Mouse (Mus musculus): ENCODE results near the gene Rab14.

Rab14 gene

GRCm38 (mm10) chr2:35200898-35201668, at the start of gene Rab14:
Gene Rab14 (minus strand): TSS chr2:35201120.
- peak; percentile 100 for DNase-seq

- DNase-seq = no peak
These were observed 46.8 kb upstream of the Rab14 start for GRCm38 (mm10) chr2:35247763-35248162.

DNA sequence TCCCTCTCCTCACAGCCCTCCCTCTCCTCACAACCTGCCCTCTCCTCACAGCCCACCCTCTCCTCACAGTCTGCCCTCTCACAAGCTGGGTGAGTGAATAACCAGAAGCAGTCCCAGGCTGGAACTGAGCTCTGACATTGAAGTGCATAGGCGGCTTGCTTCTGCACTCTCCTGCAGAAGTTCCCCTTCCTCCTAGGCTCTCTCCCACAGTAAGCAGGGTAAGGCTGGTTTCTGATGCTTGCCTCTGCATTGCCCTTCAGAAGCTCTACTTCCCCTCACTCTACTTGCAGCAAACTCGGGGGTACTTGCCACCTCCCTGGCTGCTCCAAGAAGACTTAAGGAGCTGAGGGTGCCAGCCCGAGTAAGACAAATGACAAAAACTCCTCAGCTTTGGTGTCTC, 43.3 kb upstream of the Rab14 start:
- DNase-seq = no peak

- no peak for DNase-seq
These were observed 34.1 kb upstream of the Rab14 start for GRCm38 (mm10) chr2:35235021-35235420.

- DNase-seq = no peak
These were observed 33.0 kb upstream of the Rab14 start for GRCm38 (mm10) chr2:35233898-35234297.

DNA sequence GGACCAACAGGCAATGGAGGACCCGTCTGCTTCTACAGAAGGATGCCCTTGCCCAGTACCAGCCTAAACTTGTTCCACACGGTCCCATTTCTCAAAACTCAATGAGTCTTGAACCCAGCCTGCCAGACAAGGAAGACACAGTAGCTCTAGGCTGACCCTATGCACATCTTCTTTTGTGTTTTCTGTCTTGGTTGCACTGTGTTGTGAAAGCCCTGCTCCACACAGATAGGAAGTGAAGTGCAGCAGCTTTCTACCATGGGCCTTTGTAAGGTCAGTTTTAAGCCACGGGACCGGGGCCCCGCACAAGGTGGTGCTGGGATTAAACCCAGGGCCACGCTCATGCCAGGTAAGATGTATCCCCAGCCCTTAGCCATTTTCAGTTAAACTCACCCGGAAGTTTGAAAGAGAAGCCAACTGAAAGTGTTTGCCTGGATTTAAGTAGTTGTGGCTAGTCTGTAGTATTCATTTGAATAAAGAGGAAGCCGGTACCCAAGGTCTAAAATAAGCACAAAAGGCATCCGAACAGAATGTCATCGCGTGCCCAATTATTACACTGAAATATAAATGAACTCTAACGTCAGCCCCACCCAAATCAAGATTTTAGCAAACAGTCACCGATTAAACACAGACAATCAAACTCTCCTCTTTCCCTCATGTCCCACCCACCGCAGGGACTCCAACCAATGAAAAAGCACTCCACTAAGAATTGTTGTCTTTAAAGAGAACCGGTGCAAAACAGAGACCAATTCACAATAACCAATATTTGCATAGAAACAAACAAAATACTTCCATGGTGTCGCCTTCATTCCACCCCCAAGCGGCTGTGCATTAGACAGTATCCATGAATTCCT, 31.9 kb upstream of the Rab14 start:
- DNase-seq = peak; percentile 41 to 48

GRCm38 (mm10) chr2:35231871-35232270, 31.0 kb upstream of the Rab14 start:
- DNase-seq = no peak

DNA sequence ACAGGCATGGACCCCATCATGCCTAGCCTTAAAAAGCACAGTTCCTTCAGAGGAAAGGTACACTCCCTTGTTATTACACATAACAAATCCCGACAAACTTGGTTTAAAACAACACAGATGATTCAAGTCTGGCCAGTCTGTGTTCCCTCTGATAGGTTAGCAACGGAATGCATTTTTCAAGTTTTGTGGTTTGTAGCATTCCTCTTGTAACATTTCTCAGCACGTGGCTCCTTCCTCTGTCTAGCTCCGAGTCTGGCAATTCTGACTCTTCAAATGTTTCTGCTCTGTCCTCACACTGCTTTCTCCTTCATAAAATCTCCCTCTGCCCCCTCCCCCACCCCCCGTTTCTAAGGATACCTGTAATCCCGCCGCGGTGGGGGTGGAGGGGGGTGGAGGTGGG, 29.3 kb upstream of the Rab14 start:
- DNase-seq = no peak

- DNase-seq = no peak
These were observed 27.2 kb upstream of the Rab14 start for GRCm38 (mm10) chr2:35228145-35228544.

GRCm38 (mm10) chr2:35224285-35224684, 23.4 kb upstream of the Rab14 start:
- DNase-seq = no peak

DNA sequence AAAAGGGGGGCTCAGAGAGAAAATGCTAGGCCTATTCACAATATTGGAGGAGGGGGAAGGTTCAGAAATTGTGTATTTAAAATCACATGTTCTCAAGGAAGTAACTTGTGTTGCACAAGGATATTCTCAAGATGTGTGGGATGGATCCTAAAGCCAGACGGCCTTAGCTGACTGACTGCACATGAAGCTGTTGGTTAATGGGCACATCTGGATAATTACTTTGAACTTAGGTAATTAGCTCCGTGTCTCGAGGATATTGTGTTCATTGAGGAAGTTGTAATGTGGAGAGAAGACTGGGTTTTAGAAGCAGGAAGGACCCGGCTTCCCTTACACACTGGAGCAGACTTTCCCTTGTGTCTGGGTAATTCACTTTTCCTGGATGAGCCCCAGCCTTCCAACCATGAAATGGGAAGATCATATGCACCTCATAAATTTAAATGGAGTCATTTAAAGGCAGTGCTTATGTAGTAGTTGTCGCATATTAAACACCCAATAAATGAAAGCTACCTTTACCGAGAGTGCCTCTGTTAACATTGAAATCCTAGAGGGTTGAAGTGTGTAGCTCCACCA, 22.0 kb upstream of the Rab14 start:
- no peak for DNase-seq

- no peak for DNase-seq
These were observed 17.8 kb upstream of the Rab14 start for GRCm38 (mm10) chr2:35218736-35219135.

GRCm38 (mm10) chr2:35216701-35217100, 15.8 kb upstream of the Rab14 start:
- DNase-seq = no peak

GRCm38 (mm10) chr2:35215363-35215762, 14.4 kb upstream of the Rab14 start:
- no peak for DNase-seq

GRCm38 (mm10) chr2:35214881-35215358, 14.0 kb upstream of the Rab14 start:
- DNase-seq = peak; percentile 74 to 80

GRCm38 (mm10) chr2:35213345-35213910, 12.5 kb upstream of the Rab14 start:
- DNase-seq = no peak

- no peak for DNase-seq
These were observed 10.8 kb upstream of the Rab14 start for GRCm38 (mm10) chr2:35211681-35212080.

DNA sequence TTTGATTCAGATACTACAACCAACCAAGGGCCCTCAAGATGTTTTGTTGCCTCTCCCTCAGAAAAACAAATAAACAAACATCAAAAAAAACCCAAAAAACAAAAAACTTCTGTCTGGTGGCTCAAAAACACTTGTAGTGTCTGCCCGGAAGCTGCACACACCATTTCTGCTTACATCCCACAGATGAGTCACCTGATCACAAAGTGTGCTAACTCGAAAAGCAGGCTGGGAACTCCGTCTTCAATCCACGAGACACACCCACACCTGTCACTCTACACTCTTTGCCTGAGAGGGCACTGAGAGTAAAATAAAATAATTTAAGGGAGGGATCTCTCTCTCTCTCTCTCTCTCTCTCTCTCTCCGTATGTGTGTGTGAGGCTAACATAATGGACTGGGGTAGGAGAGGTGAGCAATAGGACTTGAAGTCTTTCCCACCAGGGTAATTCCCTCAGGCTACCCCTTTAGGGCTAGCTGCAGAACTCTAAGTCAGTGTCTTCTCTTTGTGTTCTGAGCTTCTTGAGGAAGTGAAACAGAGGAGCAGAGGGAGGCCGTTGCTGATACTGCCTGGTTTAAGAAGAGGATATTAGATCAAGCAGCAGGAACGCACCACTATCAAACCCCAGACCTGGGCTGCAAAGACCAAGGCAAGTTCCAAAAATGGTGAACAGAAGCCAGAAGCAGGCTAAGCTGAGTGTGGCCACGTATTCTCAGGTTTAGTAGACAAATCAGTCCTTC, 8.2 kb upstream of the Rab14 start:
- no peak for DNase-seq

DNA sequence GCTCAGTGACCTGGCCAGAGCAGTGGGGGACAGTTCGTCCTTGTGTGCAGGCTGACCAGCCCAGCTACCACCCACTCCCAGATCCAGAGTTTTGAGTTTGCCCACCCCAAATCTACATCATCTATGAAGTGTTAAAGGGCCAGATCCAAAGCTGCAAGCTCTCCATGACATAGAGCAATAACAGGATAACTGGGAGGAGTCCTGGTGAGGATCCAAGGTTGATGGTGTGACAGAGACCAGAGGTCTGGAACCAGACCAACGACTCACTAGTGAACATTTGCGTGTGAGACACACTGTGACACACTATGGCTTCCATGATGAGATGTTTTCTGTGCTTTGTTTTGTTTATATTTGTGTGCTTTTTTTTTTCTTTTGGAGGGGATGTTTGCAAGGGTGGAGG, 7.1 kb upstream of the Rab14 start:
- DNase-seq = no peak

GRCm38 (mm10) chr2:35206761-35207160, 5.8 kb upstream of the Rab14 start:
- DNase-seq = no peak

- no peak for DNase-seq
These were observed 2.8 kb upstream of the Rab14 start for GRCm38 (mm10) chr2:35203729-35204128.

All from thymus, postnatal 36 days (tissue).